Comparison of ENCODE assay signal across 8 mouse cellular contexts in the genomic region with DNA sequence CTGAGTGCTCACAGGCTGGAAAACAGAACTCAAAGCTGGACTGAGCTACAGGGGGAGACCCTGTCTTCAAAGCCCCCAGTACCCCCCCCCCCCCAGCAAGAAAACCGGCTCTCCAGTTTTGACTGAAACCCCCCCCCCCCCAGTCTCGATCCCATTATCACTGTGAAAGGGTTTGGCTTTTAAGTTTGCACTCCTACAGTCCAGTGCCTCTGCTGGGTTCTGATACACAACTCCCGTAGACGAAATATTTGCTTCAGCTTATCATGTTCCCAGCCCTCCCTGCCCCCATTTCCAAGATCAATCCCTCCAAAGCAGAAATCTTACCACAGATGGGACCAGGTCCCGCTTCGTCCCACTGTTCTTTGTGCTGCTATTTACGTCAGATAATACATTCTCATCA. TPM values are rescaled to one million over a fixed set of nuclear protein-coding genes. Genes with fewer than 3 reads are reported as not detected.
A peak's percentile ranks its signal among the peaks of the same experiment; 100 is the strongest.
DNase-seq lines count a peak whose midpoint lies in the region; ATAC-seq and TF ChIP-seq lines count a peak whose summit lies in the region.
"Had no signal": no experiment of that assay in that cellular context is flagged by ENCODE, and none has a peak within 500 bp of the region (broad histone marks: within the 10 kb centered on the region; RNA-seq: fewer than 3 reads in every experiment).

No protein-coding gene starts in this region.

- H3K9ac ChIP-seq in lung, embryonic 14.5 days, result 0 out of 2 replicates have a peak overlapping the region, but pooled peaks have one; percentile 16
- peak overlapping the region; percentile 34; the same call in 1 of the 2 replicates for H3K9ac ChIP-seq in forebrain, embryonic 16.5 days (replicated peaks; ENCODE audit: low read depth, low read length)
- no peak overlapping the region for H3K9ac ChIP-seq in limb, embryonic 12.5 days (replicated peaks)
- no peak overlapping the region for H3K9ac ChIP-seq in stomach, embryonic 15.5 days
- H3K9ac ChIP-seq: liver, embryonic 14.5 days had no signal

- no peaks in the 10 kb centered on the region for H3K9me3 ChIP-seq in lung, embryonic 14.5 days (ENCODE audit: low read depth, low read length)
- no peaks in the 10 kb centered on the region for H3K9me3 ChIP-seq in forebrain, embryonic 16.5 days (ENCODE audit: control insufficient read depth, low read length)
- H3K9me3 ChIP-seq in limb, embryonic 12.5 days, result no peaks in the 10 kb centered on the region
- H3K9me3 ChIP-seq in stomach, embryonic 15.5 days, result no peaks in the 10 kb centered on the region

- H3K36me3 ChIP-seq in lung, embryonic 14.5 days (ENCODE audit: insufficient read depth), result no peaks in the 10 kb centered on the region
- H3K36me3 ChIP-seq in forebrain, embryonic 16.5 days (ENCODE audit: control insufficient read depth, insufficient read depth), result no peaks in the 10 kb centered on the region
- H3K36me3 ChIP-seq in limb, embryonic 12.5 days, result no peaks in the 10 kb centered on the region
- H3K36me3 ChIP-seq in stomach, embryonic 15.5 days, result no peaks in the 10 kb centered on the region

- H3K27ac ChIP-seq in lung, embryonic 14.5 days (ENCODE audit: low read depth), result no peak overlapping the region
- no peak overlapping the region for H3K27ac ChIP-seq in forebrain, embryonic 16.5 days (ENCODE audit: low read length)
- H3K27ac ChIP-seq in limb, embryonic 12.5 days, result no peak overlapping the region
- H3K27ac ChIP-seq in stomach, embryonic 15.5 days, result no peak overlapping the region
- H3K27ac ChIP-seq: liver, embryonic 14.5 days had no signal

- no peak for TF ChIP-seq CTCF in lung, embryonic 14.5 days (IDR thresholded peaks at IDR 0.05; ENCODE audit: low read depth)

- 44% methylated on average over 7 of the region's 7 CpGs for WGBS in lung, embryonic 14.5 days
- WGBS in forebrain, embryonic 16.5 days, result 40% methylated on average over 6 of the region's 7 CpGs
- 56% methylated on average over 7 of the region's 7 CpGs for WGBS in limb, embryonic 12.5 days
- 45% methylated on average over 7 of the region's 7 CpGs for WGBS in stomach, embryonic 15.5 days

- H3K4me2 ChIP-seq in lung, embryonic 14.5 days, result peak overlapping the region; percentile 55
- peak overlapping the region; percentile 48 for H3K4me2 ChIP-seq in forebrain, embryonic 16.5 days (ENCODE audit: low read length)
- H3K4me2 ChIP-seq in limb, embryonic 12.5 days, result peak overlapping the region; percentile 51
- peak overlapping the region; percentile 41; the same call in 1 of the 2 replicates for H3K4me2 ChIP-seq in stomach, embryonic 15.5 days

- no peak for DNase-seq in lung, embryonic 14.5 days
- DNase-seq in lung, postnatal 4 days, result no peak
- DNase-seq in adrenal gland, postnatal 4 days (ENCODE audit: low spot score in 2 of 2), result no peak
- DNase-seq in yolk sac, embryonic 10.5 days (ENCODE audit: low spot score), result no peak

- no peaks in the 10 kb centered on the region for H3K4me1 ChIP-seq in lung, embryonic 14.5 days (ENCODE audit: insufficient read depth)
- H3K4me1 ChIP-seq in forebrain, embryonic 16.5 days (replicated peaks; ENCODE audit: control insufficient read depth, insufficient read depth, low read length), result peaks cover 24% of the 10 kb centered on the region
- peaks cover 13% of the 10 kb centered on the region for H3K4me1 ChIP-seq in limb, embryonic 12.5 days (replicated peaks)
- H3K4me1 ChIP-seq in stomach, embryonic 15.5 days, result peaks cover 4% of the 10 kb centered on the region; the same call in 1 of the 2 replicates

- peak; percentile 7; the same call in 1 of the 2 replicates for ATAC-seq in lung, embryonic 14.5 days (ENCODE audit: insufficient read depth)
- no peak for ATAC-seq in forebrain, embryonic 16.5 days
- ATAC-seq in limb, embryonic 12.5 days (ENCODE audit: insufficient number of reproducible peaks, insufficient read depth, low FRiP score, low TSS enrichment, low read depth), result no peak
- ATAC-seq in stomach, embryonic 15.5 days (ENCODE audit: insufficient read depth, low FRiP score, low read depth), result no peak

- H3K27me3 ChIP-seq in lung, embryonic 14.5 days (ENCODE audit: insufficient read depth, low read length), result no peaks in the 10 kb centered on the region
- H3K27me3 ChIP-seq in forebrain, embryonic 16.5 days (replicated peaks; ENCODE audit: control insufficient read depth, insufficient read depth, low read length), result no peaks in the 10 kb centered on the region
- no peaks in the 10 kb centered on the region for H3K27me3 ChIP-seq in limb, embryonic 12.5 days
- H3K27me3 ChIP-seq in stomach, embryonic 15.5 days (replicated peaks), result no peaks in the 10 kb centered on the region

- H3K4me3 ChIP-seq in lung, embryonic 14.5 days (ENCODE audit: low read depth, low read length), result peak overlapping the region; percentile 1; the same call in 1 of the 2 replicates
- H3K4me3 ChIP-seq in forebrain, embryonic 16.5 days (replicated peaks; ENCODE audit: low read length), result no peak overlapping the region; the same call in 1 of the 2 replicates
- no peak overlapping the region for H3K4me3 ChIP-seq in limb, embryonic 12.5 days (replicated peaks)
- H3K4me3 ChIP-seq in stomach, embryonic 15.5 days (replicated peaks), result no peak overlapping the region

RNA-seq across cellular contexts. Expression of a gene that starts 50.8 kb away (rescaled TPM):
- 36.1 and 38.2 TPM in 2 replicates for polyA plus RNA-seq in lung, embryonic 14.5 days (2014; fragmentation: Nextera tagmentation; extraction: Ambion mirVana)
- 77.2 and 85.5 TPM in 2 replicates for polyA plus RNA-seq in forebrain, embryonic 16.5 days (2015; fragmentation: Nextera tagmentation; extraction: Ambion mirVana)
- 54.9 and 62.2 TPM in 2 replicates for polyA plus RNA-seq in limb, embryonic 12.5 days (2016; fragmentation: Nextera tagmentation; extraction: Ambion mirVana)
- polyA plus RNA-seq in stomach, embryonic 15.5 days (2015; fragmentation: Nextera tagmentation; extraction: Ambion mirVana), result 36.7 and 39.2 TPM in 2 replicates
- 10 to 100 TPM; 46.8 to 48.2 TPM for total RNA-seq in adrenal gland, postnatal 4 days (2021)

Comparison
In these comparisons a context has a peak if more than half of its experiments do, and no peak if none do; other contexts are left out.
1. H3K9ac ChIP-seq: peak in lung, embryonic 14.5 days (single experiment) and forebrain, embryonic 16.5 days (single experiment); none in limb, embryonic 12.5 days (single experiment) and stomach, embryonic 15.5 days (single experiment).
2. Peak in every context shown above with its lines, with median percentiles within 50 percentile points of each other: H3K4me2 ChIP-seq.